8 mouse cellular contexts compared by ENCODE assay signal in genomic region chr16:33584455-33585082, GRCm38 (mm10).
DNase-seq lines count a peak whose midpoint lies in the region; ATAC-seq and TF ChIP-seq lines count a peak whose summit lies in the region.

No protein-coding gene starts in this region.

- 17% methylated on average over 13 of the region's 13 CpGs for whole genome bisulfite sequencing in forebrain, embryonic 13.5 days
- WGBS in liver, embryonic 16.5 days (ENCODE audit: insufficient replicate concordance), result 18% methylated on average over 13 of the region's 13 CpGs
- 24% methylated on average over 13 of the region's 13 CpGs for WGBS in neural tube, embryonic 13.5 days

- no peak for TF ChIP-seq CTCF in layer of hippocampus, adult 2 months (conservative IDR thresholded peaks at IDR 0.05)

- peak; percentile 72 for ATAC-seq in forebrain, embryonic 13.5 days
- ATAC-seq in liver, embryonic 16.5 days (ENCODE audit: low read depth), result no peak
- peak; percentile 20; the same call in 1 of the 2 replicates for ATAC-seq in neural tube, embryonic 13.5 days (ENCODE audit: low read depth)

- peak overlapping the region; percentile 49 for H3K4me2 ChIP-seq in forebrain, embryonic 13.5 days
- H3K4me2 ChIP-seq in liver, embryonic 16.5 days (ENCODE audit: low read depth, low read length), result peak overlapping the region; percentile 49
- H3K4me2 ChIP-seq in neural tube, embryonic 13.5 days, result peak overlapping the region; percentile 44

- H3K27me3 ChIP-seq in forebrain, embryonic 13.5 days, result no peaks in the 10 kb centered on the region
- peaks cover 7% of the 10 kb centered on the region for H3K27me3 ChIP-seq in liver, embryonic 16.5 days (ENCODE audit: control insufficient read depth, insufficient read depth, low read depth, low read length)
- H3K27me3 ChIP-seq in neural tube, embryonic 13.5 days, result no peaks in the 10 kb centered on the region

- H3K36me3 ChIP-seq in forebrain, embryonic 13.5 days (ENCODE audit: poor library complexity, severe bottlenecking), result no peaks in the 10 kb centered on the region
- no peaks in the 10 kb centered on the region for H3K36me3 ChIP-seq in liver, embryonic 16.5 days (ENCODE audit: control insufficient read depth, insufficient read depth)
- H3K36me3 ChIP-seq in neural tube, embryonic 13.5 days, result no peaks in the 10 kb centered on the region

- H3K9me3 ChIP-seq in forebrain, embryonic 13.5 days (replicated peaks), result no peaks in the 10 kb centered on the region
- H3K9me3 ChIP-seq in liver, embryonic 16.5 days (replicated peaks; ENCODE audit: control insufficient read depth, low read length), result no peaks in the 10 kb centered on the region
- H3K9me3 ChIP-seq in neural tube, embryonic 13.5 days, result no peaks in the 10 kb centered on the region

- DNase-seq in layer of hippocampus, adult 2 months (ENCODE audit: low spot score in 2 of 2), result no peak
- no peak for DNase-seq in layer of hippocampus, postnatal 14 days (ENCODE audit: low spot score in 2 of 2)
- DNase-seq in hindlimb bud, embryonic 11.5 days (ENCODE audit: extremely low spot score, low read depth, low spot score), result peak; percentile 47
- no peak for DNase-seq in left cerebral cortex, adult 11 months (ENCODE audit: low spot score)
- no peak for DNase-seq in frontal cortex, postnatal 25 days (ENCODE audit: low spot score in 2 of 2)

- peaks cover 43% of the 10 kb centered on the region for H3K4me1 ChIP-seq in forebrain, embryonic 13.5 days
- no peaks in the 10 kb centered on the region for H3K4me1 ChIP-seq in liver, embryonic 16.5 days (ENCODE audit: control insufficient read depth, low read depth, low read length)
- peaks cover 52% of the 10 kb centered on the region for H3K4me1 ChIP-seq in neural tube, embryonic 13.5 days (replicated peaks)

- H3K9ac ChIP-seq in forebrain, embryonic 13.5 days, result peak overlapping the region; percentile 37
- H3K9ac ChIP-seq in liver, embryonic 16.5 days (ENCODE audit: low read depth, low read length), result no peak overlapping the region
- H3K9ac ChIP-seq in neural tube, embryonic 13.5 days, result peak overlapping the region; percentile 23

- H3K4me3 ChIP-seq in layer of hippocampus, adult 2 months, result no peak overlapping the region
- H3K4me3 ChIP-seq in forebrain, embryonic 13.5 days, result no peak overlapping the region
- peak overlapping the region; percentile 29; the same call in 1 of the 2 replicates for H3K4me3 ChIP-seq in liver, embryonic 16.5 days (ENCODE audit: low read depth, low read length)
- 0 out of 2 replicates have a peak overlapping the region, but pooled peaks have one; percentile 13 for H3K4me3 ChIP-seq in neural tube, embryonic 13.5 days

- H3K27ac ChIP-seq in layer of hippocampus, adult 2 months, result peak overlapping the region; percentile 57
- peak overlapping the region; percentile 82 for H3K27ac ChIP-seq in forebrain, embryonic 13.5 days
- H3K27ac ChIP-seq in liver, embryonic 16.5 days (ENCODE audit: low read length), result peak overlapping the region; percentile 57
- H3K27ac ChIP-seq in neural tube, embryonic 13.5 days (replicated peaks), result peak overlapping the region; percentile 86

Comparison
In these comparisons a context has a peak if more than half of its experiments do, and no peak if none do; other contexts are left out.
1. H3K4me3 ChIP-seq: peak in liver, embryonic 16.5 days (single experiment) and neural tube, embryonic 13.5 days (single experiment); none in layer of hippocampus, adult 2 months (single experiment) and forebrain, embryonic 13.5 days (single experiment).
2. Peak in every context shown above with its lines, with median percentiles within 50 percentile points of each other: H3K27ac ChIP-seq and H3K4me2 ChIP-seq.